Mouse (Mus musculus) bone marrow macrophage, adult 2 months (primary cell): ENCODE measurements around the gene Samd13.

Experiments used
- CTCF ChIP-seq: IDR thresholded peaks from 2 replicates; pipeline ENCODE4 v1.5.1; 2012; ENCODE audit warnings: low read depth, mild to moderate bottlenecking, low read length, moderate library complexity
- POLR2A ChIP-seq: IDR thresholded peaks from 2 replicates; pipeline ENCODE4 v1.6.1; 2012; ENCODE audit warnings: mild to moderate bottlenecking, low read depth, low read length, borderline replicate concordance

- TF ChIP-seq CTCF (no peak), POLR2A (no peak)
Observed at GRCm38 (mm10) chr3:146602531-146602930, 82.9 kb downstream of the Samd13 start.
